Mouse (Mus musculus) embryonic facial prominence, embryonic 13.5 days (tissue): Measurements from ENCODE around the gene Cryl1. TPM values are rescaled to one million over a fixed set of nuclear protein-coding genes. Genes with fewer than 3 reads are reported as not detected.

Experiments used
- ATAC-seq: fragments of 200-750 bp; cut with Nextera tagmentation; 2 replicates; pipeline ENCODE4 v1.8.0; 2017; ENCODE audit warnings: low read depth; ENCODE audit not compliant: insufficient number of reproducible peaks, insufficient read depth, low FRiP score, low TSS enrichment
- H3K27ac ChIP-seq: fragments of 300-500 bp; sonication (generic); 2 replicates; pipeline ENCODE4 v1.5.1; 2015; ENCODE audit warnings: moderate library complexity, mild to moderate bottlenecking, inconsistent platforms
- H3K27me3 ChIP-seq: fragments of 300-500 bp; sonication (generic); 2 replicates; pipeline ENCODE4 v1.6.1; 2015; ENCODE audit warnings: mild to moderate bottlenecking, inconsistent platforms
- H3K36me3 ChIP-seq: fragments of 300-500 bp; sonication (generic); 2 replicates; pipeline ENCODE4 v1.6.1; 2015; ENCODE audit warnings: mild to moderate bottlenecking, inconsistent platforms
- H3K4me1 ChIP-seq: fragments of 300-500 bp; sonication (generic); 2 replicates; pipeline ENCODE4 v1.6.1; 2015; ENCODE audit warnings: inconsistent platforms
- H3K4me2 ChIP-seq: fragments of 300-500 bp; sonication (generic); 2 replicates; pipeline ENCODE4 v1.6.1; 2015; ENCODE audit warnings: moderate library complexity, mild to moderate bottlenecking, inconsistent platforms
- H3K4me3 ChIP-seq: fragments of 300-500 bp; sonication (generic); 2 replicates; pipeline ENCODE4 v1.5.1; 2015; ENCODE audit warnings: mild to moderate bottlenecking, inconsistent platforms
- H3K9ac ChIP-seq: fragments of 300-500 bp; sonication (generic); 2 replicates; pipeline ENCODE4 v1.6.1; 2015; ENCODE audit warnings: mild to moderate bottlenecking, inconsistent platforms
- H3K9me3 ChIP-seq: fragments of 300-500 bp; sonication (generic); 2 replicates; pipeline ENCODE4 v1.6.1; 2016; ENCODE audit warnings: inconsistent platforms
- WGBS: fragments of 180-500 bp; shearing (Covaris S2); methylation state at CpG from one replicate; pipeline ENCODE4 v1.1.7; 2015; ENCODE audit warnings: mixed read lengths; 5-methylcytosine and 5-hydroxymethylcytosine counted together
- polyA plus RNA-seq: library from polyadenylated mRNA; unstranded; fragments of >200 nt; fragmentation: Nextera tagmentation; extraction: Ambion mirVana; gene quantifications from 2 replicates; pipeline ENCODE4 v1.2.1, GENCODE M21; 2015

The Cryl1 gene
- polyA plus RNA-seq: 28.8 and 28.9 TPM in 2 replicates

GRCm38 (mm10) chr14:57398065-57398757 is at the start of gene Cryl1:
Cryl1 (minus strand) TSS chr14:57398529.
- Histone ChIP-seq H3K36me3 (no peaks in the 10 kb centered on the region), H3K9ac (peak within 1 kb of the TSS; percentile 83), H3K27ac (peak within 1 kb of the TSS; percentile 48; the same call in 1 of the 2 replicates), H3K9me3 (no peaks in the 10 kb centered on the region), H3K4me2 (peak within 1 kb of the TSS; percentile 77), H3K4me3 (peak within 1 kb of the TSS; percentile 65), H3K27me3 (peaks cover 7% of the 10 kb centered on the region; the same call in 1 of the 2 replicates), H3K4me1 (peaks cover 8% of the 10 kb centered on the region; the same call in 1 of the 2 replicates)
- peak; percentile 99 for ATAC-seq
- 2% methylated on average over 42 of the region's 43 CpGs for WGBS

GRCm38 (mm10) chr14:57430451-57430850 is 32.1 kb upstream of the Cryl1 start:
- no peak for ATAC-seq
- H3K9ac ChIP-seq: no peak overlapping the region
- peaks cover 7% of the 10 kb centered on the region for H3K36me3 ChIP-seq
- no peak overlapping the region for H3K4me3 ChIP-seq
- H3K4me1 ChIP-seq: peaks cover 21% of the 10 kb centered on the region
- H3K4me2 ChIP-seq: no peak overlapping the region
- 64% methylated on average over 2 of the region's 2 CpGs for WGBS
- no peaks in the 10 kb centered on the region for H3K9me3 ChIP-seq
- H3K27ac ChIP-seq: no peak overlapping the region
- no peaks in the 10 kb centered on the region for H3K27me3 ChIP-seq

- H3K9me3 ChIP-seq: no peaks in the 10 kb centered on the region
- H3K9ac ChIP-seq: peak overlapping the region; percentile 88
- H3K4me2 ChIP-seq: peak overlapping the region; percentile 73
- no peaks in the 10 kb centered on the region for H3K36me3 ChIP-seq
- H3K27ac ChIP-seq: peak overlapping the region; percentile 39; the same call in 1 of the 2 replicates
- H3K4me1 ChIP-seq: peaks cover 16% of the 10 kb centered on the region
- 1% methylated on average over 24 of the region's 24 CpGs for WGBS
- ATAC-seq: peak; percentile 54
- H3K27me3 ChIP-seq: no peaks in the 10 kb centered on the region
- peak overlapping the region; percentile 96 for H3K4me3 ChIP-seq
Observed at GRCm38 (mm10) chr14:57424212-57424561, 25.9 kb upstream of the Cryl1 start.

DNA sequence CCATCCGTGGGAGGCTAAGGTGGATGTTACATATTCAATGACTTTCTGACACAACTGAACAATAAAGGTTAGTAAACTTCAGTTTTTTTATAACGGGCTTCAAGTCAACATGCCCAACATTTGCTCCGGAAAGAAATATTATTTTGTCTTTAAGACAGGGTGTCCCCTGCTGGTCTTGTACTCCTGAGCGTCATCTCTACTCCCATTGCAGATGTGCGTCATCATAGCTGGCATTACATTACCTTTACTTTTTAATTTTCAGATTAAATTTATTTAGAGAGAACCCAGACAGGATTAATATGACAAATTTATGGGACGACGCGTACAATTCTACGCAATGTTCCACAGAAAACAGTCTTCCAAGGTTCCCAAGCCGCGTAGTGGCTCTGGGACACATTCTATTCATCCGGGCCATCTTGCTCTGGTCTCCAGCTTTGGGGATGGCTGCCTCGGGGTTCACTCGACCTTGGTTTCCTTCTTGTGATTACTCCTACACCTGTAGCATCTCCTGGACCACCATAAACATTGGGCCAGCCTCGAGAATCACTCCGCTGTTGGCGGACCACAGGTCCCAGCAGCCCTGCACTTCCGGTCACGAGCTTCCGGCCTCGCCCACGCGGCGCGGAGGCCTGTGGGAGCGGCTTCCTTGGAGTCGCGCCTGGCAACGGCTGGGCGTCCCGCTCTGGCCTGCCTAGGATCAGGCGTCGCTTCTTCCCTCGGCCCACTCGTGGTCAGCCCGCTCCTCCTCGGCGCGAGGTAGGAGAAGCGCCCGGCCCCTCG is 25.3 kb upstream of the Cryl1 start, which contains the start of gene Ift88:
TSS of gene Ift88 (plus strand) at position 631 of the 780 bp plus-strand sequence.
- Histone ChIP-seq H3K4me3 (peak within 1 kb of the TSS; percentile 96), H3K27ac (peak within 1 kb of the TSS; percentile 39; the same call in 1 of the 2 replicates), H3K36me3 (no peaks in the 10 kb centered on the region), H3K4me1 (peaks cover 10% of the 10 kb centered on the region), H3K9me3 (no peaks in the 10 kb centered on the region), H3K9ac (peak within 1 kb of the TSS; percentile 88), H3K27me3 (no peaks in the 10 kb centered on the region), H3K4me2 (peak within 1 kb of the TSS; percentile 73)
- ATAC-seq: peak; percentile 97
- WGBS: 4% methylated on average over 42 of the region's 42 CpGs

DNA sequence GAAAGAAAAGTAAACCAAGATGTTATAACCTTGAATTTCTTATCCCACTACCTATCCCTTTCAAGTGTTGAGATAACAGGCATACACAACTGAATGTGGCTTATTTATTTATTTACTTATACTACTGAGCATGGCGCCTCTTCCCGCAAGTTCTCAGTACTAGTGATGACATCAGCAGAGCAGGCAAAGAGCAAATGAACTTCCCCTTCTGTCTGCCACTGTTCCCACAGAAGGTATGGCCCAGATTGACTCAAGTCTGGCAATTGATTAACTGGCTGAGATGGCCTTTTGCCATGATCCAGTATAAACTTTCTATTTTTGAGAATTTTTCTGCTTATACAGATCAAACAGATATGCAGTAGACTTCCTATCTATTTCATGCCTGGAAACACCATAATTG is 18.9 kb upstream of the Cryl1 start:
- no peak overlapping the region for H3K9ac ChIP-seq
- H3K9me3 ChIP-seq: no peaks in the 10 kb centered on the region
- peaks cover 2% of the 10 kb centered on the region; the same call in 1 of the 2 replicates for H3K4me1 ChIP-seq
- no peak for ATAC-seq
- H3K4me2 ChIP-seq: no peak overlapping the region
- no peak overlapping the region for H3K27ac ChIP-seq
- 92% methylated on average over 2 of the region's 2 CpGs for WGBS
- no peaks in the 10 kb centered on the region for H3K36me3 ChIP-seq
- no peaks in the 10 kb centered on the region for H3K27me3 ChIP-seq
- no peak overlapping the region for H3K4me3 ChIP-seq

- no peak overlapping the region for H3K4me2 ChIP-seq
- H3K4me3 ChIP-seq: no peak overlapping the region
- H3K36me3 ChIP-seq: no peaks in the 10 kb centered on the region
- no peak for ATAC-seq
- 0 out of 2 replicates have a peak overlapping the region, but pooled peaks have one; percentile 58 for H3K27ac ChIP-seq
- no peak overlapping the region for H3K9ac ChIP-seq
- 27% methylated on average over 7 of the region's 7 CpGs for WGBS
- peaks cover 10% of the 10 kb centered on the region for H3K4me1 ChIP-seq
- no peaks in the 10 kb centered on the region for H3K27me3 ChIP-seq
- H3K9me3 ChIP-seq: no peaks in the 10 kb centered on the region
Observed at GRCm38 (mm10) chr14:57412166-57412565, 13.8 kb upstream of the Cryl1 start.

DNA sequence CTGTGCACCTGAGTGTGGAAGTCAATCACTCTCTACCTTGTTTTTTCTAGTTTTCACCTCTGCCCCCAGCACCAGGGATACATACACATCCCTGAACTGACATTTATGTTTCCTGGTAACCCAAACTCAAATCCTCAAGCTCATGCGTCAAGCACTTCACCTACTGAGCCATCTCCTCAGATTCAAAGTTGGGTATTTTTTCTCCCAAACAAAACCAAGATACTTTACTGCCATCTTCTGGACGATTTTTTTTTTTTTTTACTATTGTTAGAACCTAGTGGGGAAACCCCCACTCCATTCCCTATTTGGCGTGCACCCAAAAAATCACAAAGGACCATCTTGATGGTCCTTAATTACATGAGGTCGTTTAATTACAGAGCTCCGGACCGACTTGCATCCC is 10.8 kb upstream of the Cryl1 start:
- H3K36me3 ChIP-seq: no peaks in the 10 kb centered on the region
- peaks cover 12% of the 10 kb centered on the region for H3K4me1 ChIP-seq
- no peak overlapping the region for H3K9ac ChIP-seq
- 16% methylated on average over 6 of the region's 6 CpGs for WGBS
- no peak overlapping the region for H3K4me3 ChIP-seq
- no peaks in the 10 kb centered on the region for H3K9me3 ChIP-seq
- ATAC-seq: no peak
- H3K27me3 ChIP-seq: no peaks in the 10 kb centered on the region
- no peak overlapping the region for H3K27ac ChIP-seq
- no peak overlapping the region for H3K4me2 ChIP-seq

GRCm38 (mm10) chr14:57408100-57408499 is 9.8 kb upstream of the Cryl1 start:
- no peak overlapping the region for H3K9ac ChIP-seq
- H3K9me3 ChIP-seq: no peaks in the 10 kb centered on the region
- 71% methylated on average over 8 of the region's 8 CpGs for WGBS
- H3K4me3 ChIP-seq: no peak overlapping the region
- H3K27me3 ChIP-seq: no peaks in the 10 kb centered on the region
- H3K27ac ChIP-seq: no peak overlapping the region
- H3K36me3 ChIP-seq: no peaks in the 10 kb centered on the region
- H3K4me2 ChIP-seq: no peak overlapping the region
- H3K4me1 ChIP-seq: peaks cover 12% of the 10 kb centered on the region
- ATAC-seq: no peak

DNA sequence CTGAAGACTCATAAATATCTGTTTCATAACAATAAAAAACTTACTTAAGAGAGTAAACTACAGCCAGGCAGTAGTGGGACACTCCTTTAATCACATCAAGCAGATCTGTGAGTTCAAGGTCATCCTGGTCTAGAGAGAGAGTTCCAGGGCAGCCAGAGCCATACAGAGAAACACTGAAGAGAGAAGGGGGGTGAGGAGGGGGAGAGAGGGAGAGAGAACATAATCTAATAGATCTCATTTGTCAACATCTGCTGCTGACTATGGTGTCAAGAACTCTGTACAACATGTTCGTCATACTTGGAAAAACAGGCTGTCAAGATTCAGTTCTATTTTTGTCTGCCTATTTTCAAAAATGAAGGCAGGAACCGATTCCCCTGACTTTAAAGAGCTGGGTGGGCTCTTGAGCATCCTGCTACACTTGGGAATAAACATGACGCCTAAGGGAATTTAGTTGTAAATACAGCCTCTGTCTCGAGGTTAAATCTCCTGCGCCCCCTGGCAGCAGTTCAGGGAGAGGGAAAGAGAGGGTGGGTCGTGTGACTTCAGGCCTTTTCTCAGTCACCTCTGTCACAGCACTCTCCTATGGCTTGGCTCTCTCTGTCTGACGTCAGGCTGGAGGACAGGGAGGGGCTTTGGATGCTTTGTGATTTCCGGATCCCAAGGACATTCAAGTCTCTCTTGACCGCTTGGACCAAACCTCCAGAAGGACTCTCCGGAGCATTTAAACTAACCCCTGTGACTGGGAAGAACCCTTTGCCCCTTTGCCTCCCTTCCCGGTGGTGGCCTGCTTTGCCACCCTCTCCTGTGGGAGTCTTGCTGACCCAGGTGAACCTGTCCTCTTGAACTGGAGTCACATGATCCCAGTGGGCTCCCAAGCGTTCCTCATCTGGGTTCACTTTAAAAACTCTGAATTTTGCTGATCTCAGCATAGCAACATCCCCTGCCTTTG is 9.0 kb upstream of the Cryl1 start:
- no peak for ATAC-seq
- WGBS: 4% methylated on average over 12 of the region's 12 CpGs
- H3K36me3 ChIP-seq: no peaks in the 10 kb centered on the region
- H3K9ac ChIP-seq: no peak overlapping the region
- H3K4me3 ChIP-seq: no peak overlapping the region
- H3K27ac ChIP-seq: no peak overlapping the region
- H3K4me1 ChIP-seq: peaks cover 11% of the 10 kb centered on the region
- no peaks in the 10 kb centered on the region for H3K9me3 ChIP-seq
- peak overlapping the region; percentile 38 for H3K4me2 ChIP-seq
- H3K27me3 ChIP-seq: no peaks in the 10 kb centered on the region

DNA sequence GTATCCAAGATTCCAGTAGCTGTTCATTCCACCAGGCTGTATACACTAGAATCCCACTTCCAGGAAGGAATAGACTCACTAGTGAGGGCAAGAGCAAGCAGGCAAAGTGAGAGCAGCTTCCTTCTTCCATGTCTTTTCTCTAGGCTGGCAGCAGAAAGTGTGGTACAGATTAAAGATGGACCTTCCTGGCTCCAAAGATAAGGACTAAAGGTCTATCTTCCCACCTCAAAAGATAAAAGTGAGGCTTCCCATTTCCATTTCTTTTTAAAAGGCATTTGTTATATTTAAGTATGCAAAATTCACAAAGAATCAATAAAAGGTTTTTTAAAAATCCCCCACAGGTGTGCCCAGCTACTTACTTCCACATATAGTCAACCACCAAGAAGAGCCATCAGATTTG is 4.5 kb upstream of the Cryl1 start:
- no peak for ATAC-seq
- Histone ChIP-seq H3K4me3 (no peak overlapping the region), H3K27ac (no peak overlapping the region), H3K27me3 (no peaks in the 10 kb centered on the region), H3K9ac (no peak overlapping the region), H3K4me1 (peaks cover 14% of the 10 kb centered on the region), H3K4me2 (no peak overlapping the region), H3K36me3 (no peaks in the 10 kb centered on the region), H3K9me3 (no peaks in the 10 kb centered on the region)
